Mouse (Mus musculus) Patski (cell line): ENCODE data around the gene Ptn. TPM values are rescaled to one million over a fixed set of nuclear protein-coding genes. Genes with fewer than 3 reads are reported as not detected.

Experiments used
- ATAC-seq: fragments of 100-300 bp; one replicate; pipeline ENCODE4 v1.8.0; 2021
- CTCF ChIA-PET: fragments of 350-600 bp; sonication (Branson Sonifier 250); formaldehyde crosslinking; loops from one replicate; lab custom pipeline; 2022; ENCODE audit warnings: inconsistent platforms; lab: Charles Lee
- POLR2A ChIA-PET: fragments of 350-600 bp; sonication (Branson Sonifier 250); formaldehyde crosslinking; loops from one replicate; lab custom pipeline; 2022; ENCODE audit warnings: antibody characterized with exemption, inconsistent platforms; lab: Charles Lee
- DNase-seq: peaks from one replicate; pipeline ENCODE4 v3.0.0-alpha.2; 2011; ENCODE audit warnings: low read depth, low spot score
- H3K27me3 ChIP-seq: fragments of 371-371 bp; one replicate; pipeline ENCODE4 v1.5.1; 2021
- CTCF ChIP-seq: fragments of 100-300 bp; IDR thresholded peaks from one replicate; pipeline ENCODE4 v1.5.1; 2021
- in situ Hi-C: fragments of 300-500 bp; cut with MboI; formaldehyde crosslinking; loops from 3 replicates; pipeline ENCODE4 v1.11.1; 2018; ENCODE audit warnings: low pct_unique_long_range_greater_than_20kb, mixed read lengths
- polyA plus RNA-seq: library from polyadenylated mRNA; unstranded; gene quantifications from one replicate; pipeline ENCODE4 v1.2.3, GENCODE M21; 2021

Ptn gene
- polyA plus RNA-seq, 1 experiment from 2014 or later = not detected

- no peaks in the 10 kb centered on the region for H3K27me3 ChIP-seq
- ChIA-PET CTCF (no interaction called here), POLR2A (no interaction called here)
- in situ Hi-C loops = no loop called here
- no peak for TF ChIP-seq CTCF
- ATAC-seq (no peak), DNase-seq (no peak)
Measured at GRCm38 (mm10) chr6:36691497-36691896, 118.5 kb downstream of the Ptn start.

DNA sequence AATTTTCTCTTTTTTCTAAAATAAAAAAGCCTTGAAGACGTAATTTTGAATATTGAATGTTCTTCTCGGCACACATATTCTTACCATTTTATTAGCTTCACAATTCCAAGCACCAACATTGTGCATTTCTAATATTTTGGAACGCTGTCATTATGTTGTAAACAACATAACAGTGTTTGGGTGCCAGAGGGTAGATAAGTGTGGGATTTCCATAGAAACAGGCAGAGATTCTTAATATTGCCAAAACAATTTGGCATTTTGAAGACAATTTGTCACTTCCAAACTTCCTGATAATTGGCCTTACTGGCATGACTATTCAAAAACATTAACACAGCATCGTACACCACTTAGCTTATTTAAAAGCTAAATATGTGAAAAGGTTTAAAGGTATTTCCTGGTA lies 119.1 kb downstream of the Ptn start:
- POLR2A ChIA-PET = no interaction called here
- TF ChIP-seq CTCF = no peak
- in situ Hi-C loops = no loop called here
- ATAC-seq (no peak), DNase-seq (no peak)
- no peaks in the 10 kb centered on the region for H3K27me3 ChIP-seq
- CTCF ChIA-PET = no interaction called here

DNA sequence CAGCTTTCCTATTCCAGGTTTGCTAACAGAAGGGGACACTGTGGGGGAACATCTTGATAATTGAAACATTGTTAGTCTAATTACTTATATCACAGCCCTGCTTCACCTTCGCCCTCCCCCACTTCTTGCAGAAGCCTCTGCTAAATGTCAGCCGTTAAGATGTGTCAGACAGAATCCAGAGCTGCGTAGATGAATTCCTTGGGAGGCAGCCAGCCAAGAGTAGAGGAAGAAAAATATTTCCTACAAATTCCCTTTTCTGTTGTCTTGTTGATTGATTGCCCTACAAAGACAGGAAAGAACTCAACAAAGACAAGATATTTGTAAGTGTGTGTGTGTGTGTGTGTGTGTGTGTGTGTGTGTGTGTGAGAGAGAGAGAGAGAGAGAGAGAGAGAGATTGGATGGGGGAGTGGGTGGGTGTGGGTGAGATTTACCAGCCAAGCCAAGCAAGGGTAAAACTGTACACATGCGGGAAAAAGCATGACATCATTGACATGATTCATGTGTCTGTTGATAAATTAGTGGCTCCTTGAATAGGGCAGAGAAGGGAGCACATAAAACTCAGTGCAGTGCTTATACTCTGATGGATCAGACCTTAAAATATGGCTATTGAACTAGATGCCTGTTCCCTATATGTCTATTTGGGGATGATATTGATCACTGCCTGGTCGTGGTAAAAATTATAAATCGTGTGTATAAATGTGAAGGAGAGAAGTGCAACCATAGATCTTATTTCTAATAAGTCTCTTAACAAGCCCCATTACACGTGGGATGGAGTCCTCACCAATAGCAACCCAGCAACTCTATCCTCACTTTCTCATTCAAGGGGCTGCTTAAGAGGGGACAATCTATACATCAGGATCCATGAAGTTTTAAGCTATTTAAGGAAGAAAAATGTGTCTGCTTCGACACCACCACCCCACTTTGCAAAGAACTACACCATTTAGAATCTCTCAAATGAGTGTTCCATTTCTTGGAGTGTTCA lies 133.0 kb downstream of the Ptn start:
- TF ChIP-seq CTCF = no peak
- CTCF ChIA-PET = no interaction called here
- no peak for DNase-seq
- in situ Hi-C loops = no loop called here
- POLR2A ChIA-PET = no interaction called here
- H3K27me3 ChIP-seq = no peaks in the 10 kb centered on the region
- no peak for ATAC-seq

DNA sequence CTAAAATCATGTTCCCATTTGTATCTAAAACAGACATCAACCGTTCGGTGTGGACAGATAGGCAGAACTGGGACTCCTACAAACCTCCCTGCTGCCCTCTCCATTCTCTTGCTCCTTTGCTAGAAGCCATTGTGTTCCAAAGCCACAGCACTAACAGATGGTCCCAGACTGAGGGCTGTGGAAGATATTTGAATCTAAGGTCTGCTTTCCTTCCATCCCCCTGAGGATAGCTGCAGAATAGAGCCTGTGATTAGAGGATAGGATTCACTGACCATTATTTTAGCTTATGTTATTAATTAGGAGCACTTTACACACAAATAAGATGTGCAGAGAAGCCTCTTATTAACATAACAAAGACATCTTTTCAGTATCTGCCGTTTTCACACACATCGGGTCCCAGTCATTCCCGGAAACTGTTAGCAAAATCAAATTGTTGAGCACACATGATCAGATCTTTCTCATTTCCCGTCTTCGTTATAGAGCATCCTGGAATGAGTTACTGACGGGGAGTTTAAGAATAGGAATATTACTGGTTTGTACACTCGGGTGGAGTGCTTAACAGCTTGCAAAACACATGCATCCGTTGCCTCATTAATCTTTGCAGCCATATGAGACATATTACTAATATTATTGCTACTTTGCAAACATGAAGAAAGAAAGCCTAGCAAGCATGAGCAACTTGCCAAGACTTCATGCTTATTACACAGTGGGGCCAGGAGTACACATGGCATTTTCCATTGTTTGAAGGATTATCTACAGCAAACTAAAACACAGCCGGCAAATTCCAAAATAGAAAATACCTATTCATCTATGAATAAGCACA lies 137.4 kb downstream of the Ptn start:
- no peaks in the 10 kb centered on the region for H3K27me3 ChIP-seq
- DNase-seq = no peak
- no peak for ATAC-seq
- POLR2A ChIA-PET = no interaction called here
- TF ChIP-seq CTCF = no peak
- CTCF ChIA-PET = no interaction called here
- in situ Hi-C loops = no loop called here

GRCm38 (mm10) chr6:36671274-36671673 lies 138.7 kb downstream of the Ptn start:
- CTCF ChIA-PET = interaction anchor here (1.5 kb wide), 1 partner anchor 31 kb away, joined by 3 read pairs; no protein-coding TSS in a partner anchor

More at GRCm38 (mm10) chr6:36671274-36671673, 138.7 kb downstream of the Ptn start:
- TF ChIP-seq CTCF = no peak
- ATAC-seq = no peak
- in situ Hi-C loops = no loop called here
- POLR2A ChIA-PET = no interaction called here
- H3K27me3 ChIP-seq = no peaks in the 10 kb centered on the region
- no peak for DNase-seq
